Mouse (Mus musculus) kidney, postnatal 14 days (tissue): ENCODE data around the gene Sec31a.

Experiments used
- DNase-seq: peaks from one replicate; pipeline ENCODE4 v3.0.0; 2022; ENCODE audit warnings: mixed read lengths

Sec31a gene

DNA sequence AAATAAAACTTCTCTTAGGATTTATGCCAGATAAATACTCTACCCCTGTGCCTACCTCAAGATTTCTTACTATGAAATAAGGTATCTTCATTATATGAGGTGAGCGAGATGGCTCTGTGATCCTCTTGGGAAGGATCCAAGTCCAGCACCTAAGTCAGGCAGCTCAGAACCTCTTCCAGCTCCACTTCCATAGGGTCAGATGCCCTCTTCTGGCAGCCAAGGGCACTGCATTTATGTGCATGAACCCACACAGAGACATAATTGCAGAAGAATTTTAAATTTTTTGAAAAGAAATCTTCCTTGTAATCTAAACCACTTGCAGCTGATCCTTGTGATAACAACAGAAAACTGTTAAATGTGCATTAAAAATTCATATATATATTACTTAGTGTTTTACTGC lies 70.9 kb downstream of the Sec31a start:
- DNase-seq: no peak

GRCm38 (mm10) chr5:100343087-100343486 lies 72.9 kb downstream of the Sec31a start:
- no peak for DNase-seq

GRCm38 (mm10) chr5:100342422-100342821 lies 73.6 kb downstream of the Sec31a start:
- no peak for DNase-seq

- DNase-seq: no peak
Measured at GRCm38 (mm10) chr5:100341042-100341441, 75.0 kb downstream of the Sec31a start.

GRCm38 (mm10) chr5:100337852-100338251 lies 78.2 kb downstream of the Sec31a start:
- DNase-seq: no peak

- no peak for DNase-seq
Measured at GRCm38 (mm10) chr5:100336876-100337275, 79.2 kb downstream of the Sec31a start.

- DNase-seq: no peak
Measured at GRCm38 (mm10) chr5:100335581-100336080, 80.4 kb downstream of the Sec31a start.

- no peak for DNase-seq
Measured at GRCm38 (mm10) chr5:100334686-100335085, 81.3 kb downstream of the Sec31a start.

GRCm38 (mm10) chr5:100333607-100334380 lies 82.2 kb downstream of the Sec31a start:
- no peak for DNase-seq

- DNase-seq: no peak
Measured at GRCm38 (mm10) chr5:100332300-100333004, 83.6 kb downstream of the Sec31a start.

DNA sequence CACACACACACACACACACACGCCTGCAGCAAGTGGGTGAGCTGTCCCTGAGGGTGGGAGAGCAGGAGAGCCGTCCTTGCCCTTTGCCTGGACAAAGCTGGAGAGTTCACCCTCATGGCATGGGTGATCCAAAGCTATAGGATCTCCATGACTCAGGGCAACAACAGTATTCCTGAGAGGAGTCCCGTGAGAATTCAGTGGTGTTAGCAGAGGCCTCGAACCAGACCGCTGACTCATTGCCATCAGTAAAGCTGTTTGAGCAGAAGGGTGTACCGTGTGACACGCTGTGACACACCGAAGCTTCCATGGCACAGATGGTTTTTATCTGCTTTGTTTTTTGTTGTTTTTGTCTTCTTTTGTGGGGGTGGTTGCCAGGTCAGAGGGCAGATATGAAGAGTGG lies 84.4 kb downstream of the Sec31a start:
- DNase-seq: no peak

DNA sequence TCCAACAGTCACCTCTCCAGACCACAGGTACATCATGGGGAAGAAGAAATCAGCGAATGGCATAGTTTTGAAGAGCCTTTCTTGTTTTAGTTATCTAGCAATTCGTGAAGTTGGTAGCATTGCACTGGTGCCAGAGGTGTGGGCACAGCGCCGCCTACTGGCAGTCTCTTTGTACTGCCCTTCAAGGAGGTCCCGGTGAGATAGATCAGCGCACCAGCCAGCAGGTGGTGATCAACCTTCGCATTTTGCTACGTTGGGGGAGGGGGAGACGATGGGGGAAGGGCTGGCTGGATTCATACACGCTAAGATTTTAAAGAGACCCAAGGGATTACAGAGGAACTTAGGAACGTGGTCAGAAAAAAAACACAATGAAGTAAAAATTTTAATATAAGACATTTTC lies 94.0 kb downstream of the Sec31a start:
- DNase-seq: peak; percentile 78

DNA sequence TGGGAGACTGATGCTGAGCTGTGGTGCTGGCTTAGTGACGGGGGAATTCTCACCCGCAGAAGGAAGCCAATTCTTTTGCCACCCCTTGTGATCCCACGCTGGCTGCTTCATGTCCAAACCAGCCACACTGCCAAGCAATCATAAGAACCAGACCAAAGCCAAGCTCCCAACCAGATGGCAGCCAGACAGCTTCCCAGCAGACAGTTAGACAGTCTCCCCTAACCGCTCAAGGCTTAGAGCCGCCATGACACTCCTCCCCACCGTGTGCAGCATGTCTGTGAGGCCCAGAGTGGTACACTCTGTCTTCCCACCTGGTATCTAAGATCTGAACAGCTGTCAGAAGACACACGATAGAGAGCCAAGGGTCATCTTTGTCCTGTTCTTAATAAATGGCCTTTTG lies 98.2 kb downstream of the Sec31a start:
- no peak for DNase-seq

GRCm38 (mm10) chr5:100317010-100317409 lies 99.0 kb downstream of the Sec31a start:
- no peak for DNase-seq

DNA sequence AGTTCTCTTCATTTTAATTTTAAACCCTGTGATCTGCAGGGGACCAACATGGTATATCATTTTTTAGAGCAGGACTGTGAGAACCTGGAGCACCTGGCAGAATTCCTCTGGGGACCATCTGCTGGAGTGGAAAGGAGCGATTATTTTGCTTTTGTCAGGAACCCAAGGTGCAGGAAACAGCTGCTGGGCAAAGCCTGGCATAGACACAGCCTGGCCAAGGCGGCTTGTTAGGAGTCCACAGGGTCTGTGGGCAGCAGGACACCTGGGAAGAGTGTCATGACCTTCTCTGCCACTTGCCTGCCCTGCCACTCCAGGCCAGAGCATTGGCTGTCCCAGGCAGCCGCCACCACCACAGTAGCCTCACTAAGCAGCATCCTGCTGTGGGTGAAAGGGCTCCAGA lies 100.4 kb downstream of the Sec31a start:
- DNase-seq: no peak

DNA sequence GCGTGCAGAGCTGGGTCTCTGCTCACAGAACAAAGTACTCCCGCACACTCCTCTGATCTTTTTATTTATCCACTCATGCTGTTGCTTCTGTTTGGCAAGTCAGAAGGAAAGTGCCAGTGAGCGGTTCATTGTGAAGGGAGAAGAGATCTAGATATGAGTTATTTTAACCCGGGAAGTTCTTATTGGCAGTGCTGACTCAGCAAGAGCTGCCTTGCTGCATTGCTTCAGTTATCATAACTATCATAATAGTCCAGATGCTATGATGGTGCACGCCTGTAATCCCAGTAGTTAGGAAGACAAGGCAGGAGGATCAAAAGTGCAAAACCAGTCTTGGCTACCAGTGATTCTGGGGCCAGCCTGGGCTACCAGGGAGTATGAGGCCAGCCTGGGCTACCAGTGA lies 103.6 kb downstream of the Sec31a start:
- no peak for DNase-seq
